Mouse (Mus musculus) left cerebral cortex, postnatal 36 days (tissue): ENCODE data around the gene Clybl. TPM values are rescaled to one million over a fixed set of nuclear protein-coding genes. Genes with fewer than 3 reads are reported as not detected.

Source experiments
- DNase-seq, 2 experiments: peaks; one replicate each; pipeline ENCODE4 v3.0.0; 2021 to 2022; ENCODE audit warnings: low spot score in 2 of 2, mixed read lengths in 1 of 2
- intact Hi-C: fragments of 180-260 bp; cut with DNase I; formaldehyde crosslinking; loops from one replicate; pipeline ENCODE4 v1.15.1; 2025
- total RNA-seq, 2 experiments: library from RNA; stranded (reverse); gene quantifications; 2 replicates each; pipeline ENCODE4 v1.2.3; 2021

Gene Clybl
- total RNA-seq: 10 to 100 TPM; 21.2 to 31.3 TPM

DNA sequence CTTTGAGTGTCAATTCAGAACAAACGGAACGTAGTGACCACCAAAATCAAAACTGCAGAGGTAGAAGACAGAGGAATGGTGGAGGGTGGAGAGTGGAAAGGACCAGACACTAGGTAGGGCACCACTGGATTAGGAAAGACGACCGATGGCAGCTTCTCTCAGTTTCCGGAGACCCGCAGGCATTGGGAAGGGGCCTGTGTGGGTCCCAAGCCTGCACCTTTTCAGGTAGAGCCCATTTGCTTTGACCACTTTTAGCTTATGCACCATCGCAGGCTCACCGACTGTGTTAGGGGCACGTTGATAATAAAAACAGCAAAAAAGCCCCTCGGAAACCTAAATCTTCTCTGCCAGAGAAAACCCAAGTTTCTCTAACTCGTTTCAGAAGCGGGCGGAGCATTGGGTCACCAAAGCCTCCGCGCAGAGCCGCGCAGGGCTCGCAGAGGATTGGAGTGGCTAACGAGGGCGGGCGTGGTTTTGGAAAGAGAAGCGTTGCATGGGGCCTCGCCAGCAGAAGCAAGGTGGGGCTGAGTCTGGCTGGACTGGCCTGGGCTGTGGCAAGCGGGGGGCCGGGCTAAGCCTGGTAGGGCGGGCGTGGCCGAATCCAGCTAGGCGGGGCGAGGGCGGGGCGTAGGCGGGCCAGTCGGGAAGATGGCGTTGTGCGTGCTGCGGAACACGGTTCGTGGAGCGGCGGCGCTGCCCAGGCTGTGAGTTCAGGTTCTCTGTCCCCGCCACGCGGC, at the start of gene Clybl:
Gene Clybl, plus strand, starts transcription at position 627 of the 737 bp plus-strand sequence.
- intact Hi-C loops: no loop called here
- peak; percentile 90 to 91 for DNase-seq

DNA sequence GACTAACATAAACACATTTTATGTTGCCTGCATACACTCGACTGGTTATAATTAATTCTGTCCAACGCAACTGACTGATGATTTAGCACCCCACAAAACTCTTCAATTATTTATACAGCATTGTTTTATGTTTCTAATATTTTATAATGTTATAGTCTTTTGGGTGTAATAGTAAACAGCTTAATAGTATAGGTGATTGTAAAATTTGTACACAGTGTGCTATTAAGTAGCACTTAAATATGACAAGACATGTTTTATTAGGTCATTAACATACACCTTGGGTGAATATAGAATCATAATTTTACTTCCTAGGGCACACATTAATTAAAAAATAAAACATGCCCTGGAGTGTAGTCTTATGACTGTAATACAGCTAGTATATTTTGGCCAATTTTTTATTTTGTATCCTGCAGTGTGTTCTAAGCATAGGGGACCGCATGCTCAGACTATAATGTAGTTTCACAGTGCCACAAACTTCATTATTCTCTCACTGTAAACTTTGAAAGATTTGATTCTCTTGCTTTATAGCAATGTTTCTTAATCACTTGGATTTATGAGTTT, 45.1 kb upstream of the Clybl start:
- no peak for DNase-seq
- intact Hi-C loops: no loop called here

DNA sequence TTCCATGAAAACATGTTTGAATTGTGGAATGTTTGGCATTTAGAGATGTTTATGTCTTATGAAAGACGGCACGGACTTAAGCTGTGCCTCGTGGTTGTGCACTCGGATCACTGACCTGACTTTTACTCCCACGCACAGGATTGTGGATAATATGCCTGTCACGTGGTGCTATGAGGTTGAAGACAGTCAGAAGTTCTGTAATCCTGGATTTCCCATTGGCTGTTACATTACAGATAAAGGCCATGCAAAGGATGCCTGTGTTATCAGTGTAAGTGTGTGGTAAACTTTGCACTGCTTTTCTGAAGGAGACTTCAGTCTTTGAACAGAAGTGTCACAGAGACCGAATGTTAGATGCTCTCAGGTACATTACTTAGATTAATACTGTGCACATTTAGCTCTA, 44.3 kb upstream of the Clybl start:
- no peak for DNase-seq
- intact Hi-C loops: no loop called here

DNA sequence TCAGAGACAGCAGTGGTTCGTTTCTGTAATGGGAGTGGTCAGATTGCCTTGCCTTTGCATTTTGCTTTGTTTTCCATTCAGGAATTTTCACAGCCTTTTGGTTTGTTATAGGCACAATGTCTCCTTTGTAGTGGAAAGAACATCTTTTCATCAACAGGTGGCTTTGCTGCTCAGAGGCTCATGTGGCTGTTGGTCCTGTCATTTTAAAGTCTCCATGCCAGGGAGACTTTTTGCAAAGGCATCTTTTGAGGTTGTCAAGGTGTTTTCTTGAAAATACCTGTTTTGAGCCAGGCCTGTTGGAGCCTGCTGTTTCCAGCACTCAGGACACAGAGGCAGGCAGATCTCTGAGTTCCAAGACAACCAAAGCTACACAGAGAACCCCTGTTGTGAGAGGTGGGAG, 41.4 kb upstream of the Clybl start:
- DNase-seq: no peak
- intact Hi-C loops: no loop called here

DNA sequence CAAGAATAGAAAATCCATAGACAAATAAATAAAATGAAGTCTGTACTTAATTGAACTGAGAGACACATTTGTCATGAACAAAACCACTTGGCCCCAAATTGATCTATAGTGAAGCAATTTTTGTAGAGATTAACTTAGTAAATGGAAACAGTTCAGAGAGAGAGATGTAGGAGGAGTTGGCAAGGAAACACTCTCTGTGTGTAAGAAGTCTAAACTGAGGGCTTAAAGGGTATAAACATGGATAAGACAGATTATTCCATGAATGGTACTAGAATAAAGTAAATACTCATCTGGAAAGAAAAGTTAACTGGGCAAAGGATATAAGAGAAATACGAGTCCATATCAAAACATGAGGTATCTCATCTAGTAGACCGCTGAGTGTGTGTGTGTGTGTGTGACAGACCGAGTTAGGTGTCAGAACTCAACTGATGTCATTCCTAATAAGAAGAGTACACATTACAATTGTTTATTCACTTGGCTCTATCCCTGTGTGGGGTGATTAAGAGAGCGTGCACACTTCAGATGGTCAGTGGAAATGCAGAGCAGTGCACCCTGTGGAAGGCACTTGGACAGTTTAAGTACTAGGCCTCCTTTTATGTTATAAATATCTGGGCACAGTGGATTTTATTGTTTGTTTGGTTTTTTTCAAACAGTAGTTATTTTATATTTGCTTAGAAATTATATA, 37.8 kb upstream of the Clybl start:
- intact Hi-C loops: no loop called here
- DNase-seq: no peak

DNA sequence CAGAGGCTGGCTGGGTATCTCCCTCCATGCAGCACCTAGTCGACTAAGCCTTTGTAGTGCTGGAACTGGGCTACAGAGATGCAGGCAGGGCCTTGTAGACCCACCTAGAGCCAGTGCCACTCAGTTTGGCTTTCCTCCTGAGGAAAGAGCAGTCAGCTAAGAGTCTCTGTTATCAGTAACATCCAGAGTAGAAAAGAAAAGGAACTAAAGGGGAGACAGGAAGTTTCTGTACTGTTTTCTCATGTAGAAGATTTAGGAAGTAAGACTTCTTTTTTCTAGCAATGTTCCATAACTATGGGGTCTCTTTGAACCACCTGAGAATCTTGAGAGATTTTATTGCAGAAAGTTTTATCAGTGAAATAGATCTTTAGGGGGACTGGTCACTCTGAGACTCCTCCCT, 36.1 kb upstream of the Clybl start:
- no peak for DNase-seq
- intact Hi-C loops: no loop called here

DNA sequence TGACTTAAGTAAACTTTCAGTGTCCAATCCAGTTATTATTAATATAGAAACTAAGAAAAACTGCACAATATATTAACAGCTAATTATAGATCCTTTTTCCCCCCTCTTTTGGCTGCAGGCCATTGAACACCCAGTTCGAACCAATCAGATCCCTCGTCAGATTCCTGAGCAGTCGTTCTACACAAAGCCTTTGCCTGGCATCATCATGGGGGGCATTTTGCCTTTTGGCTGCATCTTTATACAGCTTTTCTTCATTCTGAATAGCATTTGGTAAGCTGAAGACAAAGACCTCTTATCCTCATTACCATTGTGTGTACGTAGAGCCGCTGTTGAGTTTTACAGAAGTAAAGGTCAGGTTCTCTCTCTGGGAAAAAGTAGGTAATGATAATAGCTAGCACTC, 30.9 kb upstream of the Clybl start:
- intact Hi-C loops: no loop called here
- DNase-seq: no peak

DNA sequence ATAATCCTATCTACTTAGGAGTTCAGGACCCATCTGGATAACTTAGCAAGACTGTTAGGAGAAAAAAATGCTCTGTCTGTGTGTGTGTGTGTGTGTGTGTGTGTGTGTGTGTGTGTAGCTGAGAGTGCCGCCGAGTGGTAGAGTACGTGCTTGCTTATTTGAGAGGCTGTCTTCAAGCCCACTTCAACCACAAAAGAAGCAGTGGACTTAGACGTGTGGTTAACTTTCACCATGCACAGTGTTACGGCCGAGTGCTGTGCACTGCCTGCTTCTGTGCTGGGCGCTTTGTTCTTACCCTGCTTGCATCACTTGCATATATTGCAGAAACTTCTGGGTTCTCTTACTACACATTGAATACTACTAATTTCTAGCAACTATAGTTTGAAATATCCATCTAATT, 23.8 kb upstream of the Clybl start:
- no peak for DNase-seq
- intact Hi-C loops: no loop called here

DNA sequence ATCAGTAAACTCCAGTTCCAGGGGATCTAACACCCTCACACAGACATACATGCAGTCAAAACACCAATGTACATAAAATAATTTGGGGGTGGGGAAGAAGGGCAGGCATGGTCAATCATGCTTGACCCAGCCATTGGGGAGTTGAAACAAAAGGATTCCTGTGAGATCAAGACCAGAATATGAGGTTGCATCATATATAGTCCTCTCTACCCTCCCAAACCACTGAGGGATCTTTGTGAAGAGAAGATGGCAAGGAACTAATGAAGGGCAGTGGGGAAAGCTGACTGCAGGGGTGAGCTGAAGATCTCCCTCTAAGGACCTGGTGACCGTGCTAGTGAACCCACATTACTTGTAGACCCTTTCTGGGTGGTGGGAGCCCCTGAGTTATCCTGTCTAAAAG, 20.6 kb upstream of the Clybl start:
- no peak for DNase-seq
- intact Hi-C loops: no loop called here

DNA sequence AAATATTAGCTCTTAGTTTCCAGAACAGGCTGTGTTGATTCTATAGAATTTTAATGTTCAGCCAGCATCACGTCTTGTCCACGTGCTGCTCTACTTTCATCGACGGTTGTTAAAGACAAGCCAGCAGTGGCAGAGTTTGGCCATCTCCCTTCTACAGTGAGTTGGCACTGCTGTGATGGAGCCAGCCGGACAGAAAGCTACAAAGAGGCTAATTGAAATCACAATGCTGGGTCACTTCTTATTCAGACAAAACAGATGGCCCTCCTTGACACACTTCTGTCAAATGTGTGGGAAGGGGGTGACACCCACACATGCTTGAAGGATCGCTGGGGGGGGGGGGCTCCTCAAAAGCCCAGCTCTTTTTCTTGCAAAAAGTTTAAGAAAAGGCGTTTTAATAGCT, 12.6 kb upstream of the Clybl start:
- DNase-seq: no peak
- intact Hi-C loops: no loop called here

DNA sequence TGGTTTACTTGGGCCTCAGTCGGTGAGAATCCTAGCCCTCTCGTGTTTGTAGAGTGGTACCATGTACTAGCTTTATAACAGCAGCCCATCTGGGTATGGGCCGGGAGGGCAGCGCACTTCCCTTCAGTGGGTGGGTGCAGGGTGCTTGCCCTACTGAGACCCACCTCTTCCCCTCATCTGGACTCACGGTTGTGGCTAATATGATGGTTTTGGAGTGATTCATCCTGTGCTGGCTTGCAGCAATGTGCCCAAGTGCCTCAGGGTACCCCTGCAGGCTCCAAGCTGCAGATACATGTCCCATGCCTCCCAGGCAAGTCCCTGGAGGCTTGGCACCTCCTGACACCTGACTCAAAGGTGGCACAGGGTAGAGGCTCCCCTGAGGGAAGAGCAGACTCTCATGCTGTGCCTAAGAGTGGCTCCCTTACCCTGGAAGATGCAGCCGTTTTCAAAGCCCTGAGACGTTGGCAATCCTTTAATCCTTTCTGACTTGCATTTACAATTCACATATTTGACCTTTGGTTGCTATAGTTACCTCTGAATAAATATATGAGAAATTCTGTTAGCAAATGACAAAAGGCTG, 11.2 kb upstream of the Clybl start:
- no peak for DNase-seq
- intact Hi-C loops: no loop called here

DNA sequence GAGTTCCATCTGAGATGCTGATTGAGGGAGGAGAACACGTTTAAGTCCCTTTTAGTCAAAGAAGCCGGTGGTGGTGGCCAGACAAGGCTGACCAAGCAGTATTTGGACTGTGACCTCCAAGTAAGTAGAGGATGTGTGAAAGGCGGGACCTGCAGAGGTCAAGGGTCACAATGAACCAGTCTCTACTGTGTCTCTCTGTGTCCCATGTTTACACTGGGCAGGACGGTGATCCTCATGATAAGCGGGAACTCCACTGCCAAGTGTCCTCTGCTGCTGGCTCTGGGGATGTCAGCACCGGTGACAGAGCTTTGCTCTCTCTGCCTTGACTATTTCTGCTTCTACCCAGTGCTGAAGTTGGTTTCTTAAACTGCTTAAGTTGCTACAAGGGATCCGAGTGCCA, 10.5 kb upstream of the Clybl start:
- intact Hi-C loops: no loop called here
- DNase-seq: no peak

DNA sequence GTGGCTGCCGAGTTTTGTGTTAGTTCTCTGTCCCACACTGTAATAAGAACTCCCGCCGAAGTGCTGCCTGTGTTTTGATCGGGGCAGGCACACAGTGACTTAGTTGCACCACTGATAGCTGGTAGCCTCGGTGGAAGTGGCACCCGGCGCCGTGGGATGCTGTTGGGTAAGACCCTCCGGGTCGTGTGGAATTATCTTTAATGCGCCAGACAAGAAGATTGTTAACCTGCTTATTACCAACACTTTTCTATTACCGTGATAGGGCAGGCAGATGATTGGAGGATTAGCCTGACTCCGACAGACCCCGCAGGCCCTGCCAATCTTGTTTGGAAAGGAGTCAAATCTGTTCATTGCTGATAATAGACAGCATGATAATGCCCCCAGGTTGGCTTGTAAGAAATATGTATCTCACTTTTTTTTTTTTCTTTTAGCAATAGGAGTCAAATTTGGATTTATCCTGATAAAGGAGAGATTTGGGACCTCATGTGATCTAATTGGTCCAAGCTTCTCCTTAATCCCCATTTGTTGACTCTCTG, 5.2 kb upstream of the Clybl start:
- intact Hi-C loops: no loop called here
- DNase-seq: no peak

DNA sequence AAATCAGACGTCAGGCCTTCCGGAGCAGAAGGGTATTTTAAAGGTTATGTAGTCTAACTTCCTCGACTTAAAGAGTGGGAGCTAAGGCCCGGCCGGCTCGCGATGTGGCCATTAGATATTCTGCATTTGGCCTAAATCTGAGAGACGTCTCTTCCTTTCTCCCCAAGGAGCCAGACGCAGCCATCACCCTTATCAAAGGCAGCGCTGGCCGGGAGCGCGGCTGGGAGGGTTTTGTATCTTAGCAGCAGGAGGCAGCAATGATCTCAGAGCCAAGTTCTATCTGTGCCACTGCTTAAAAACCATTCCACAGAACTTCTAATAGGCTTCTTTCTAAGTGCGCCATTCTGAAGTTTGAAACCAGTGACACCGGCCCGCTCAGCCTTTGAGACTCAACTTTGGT, 2.2 kb upstream of the Clybl start:
- intact Hi-C loops: no loop called here
- no peak for DNase-seq

DNA sequence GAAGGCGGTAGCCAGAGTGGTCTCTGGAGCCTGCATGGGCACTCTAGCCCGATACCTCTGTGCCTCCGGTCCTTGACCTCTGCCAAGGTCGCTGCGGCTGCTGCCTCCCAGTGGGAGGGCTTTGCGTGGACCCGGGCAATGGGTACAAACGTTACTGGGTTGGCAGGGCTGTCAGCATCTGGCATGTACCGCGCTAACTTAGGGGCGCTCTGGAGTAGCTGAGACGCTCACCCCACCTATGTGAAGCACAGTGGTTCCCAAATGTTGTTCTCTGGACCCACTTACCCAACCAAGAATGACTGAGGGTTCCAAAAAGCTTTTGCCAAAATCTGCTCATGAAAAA, 282 bp downstream of the Clybl start:
- no peak for DNase-seq
- intact Hi-C loops: no loop called here

DNA sequence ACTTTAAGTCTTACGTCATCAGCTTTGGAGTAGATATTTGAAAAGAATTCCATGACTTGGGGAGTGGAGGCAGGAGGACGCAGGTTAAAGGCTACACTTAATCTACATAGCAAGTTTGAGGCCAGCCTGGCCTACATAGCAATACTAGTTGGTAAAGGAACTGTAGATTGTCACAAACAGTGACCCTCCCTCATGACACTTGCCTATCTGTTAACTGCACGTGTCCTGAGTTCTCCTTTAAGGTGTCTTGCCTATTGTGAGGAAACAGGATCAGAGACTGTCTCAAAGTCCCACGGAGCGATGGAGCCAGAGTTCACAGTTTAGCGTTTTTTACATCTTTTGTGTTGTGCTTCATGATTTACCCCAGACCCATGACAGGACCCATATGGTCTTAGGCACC, 716 bp downstream of the Clybl start:
- DNase-seq: no peak
- intact Hi-C loops: no loop called here

DNA sequence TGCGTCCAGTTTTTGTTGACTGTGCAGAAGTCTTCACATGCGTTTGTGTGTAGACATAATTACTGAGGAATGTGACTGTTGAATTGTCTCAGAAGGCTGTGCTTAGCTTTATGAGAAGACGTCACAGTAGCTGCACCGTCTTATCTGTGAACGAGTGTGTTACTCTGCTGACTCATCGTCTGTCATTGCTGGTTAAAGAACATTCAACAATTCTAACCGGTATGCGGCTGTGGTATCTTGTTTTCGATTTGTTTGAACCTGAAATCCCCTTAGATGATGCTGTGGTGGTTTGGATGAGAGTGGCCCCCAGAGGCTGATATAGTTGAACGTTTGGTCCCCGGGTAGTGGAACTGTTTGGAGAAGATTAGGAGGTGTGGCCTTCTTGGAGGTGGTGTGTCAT, 2.5 kb downstream of the Clybl start:
- intact Hi-C loops: no loop called here
- no peak for DNase-seq

DNA sequence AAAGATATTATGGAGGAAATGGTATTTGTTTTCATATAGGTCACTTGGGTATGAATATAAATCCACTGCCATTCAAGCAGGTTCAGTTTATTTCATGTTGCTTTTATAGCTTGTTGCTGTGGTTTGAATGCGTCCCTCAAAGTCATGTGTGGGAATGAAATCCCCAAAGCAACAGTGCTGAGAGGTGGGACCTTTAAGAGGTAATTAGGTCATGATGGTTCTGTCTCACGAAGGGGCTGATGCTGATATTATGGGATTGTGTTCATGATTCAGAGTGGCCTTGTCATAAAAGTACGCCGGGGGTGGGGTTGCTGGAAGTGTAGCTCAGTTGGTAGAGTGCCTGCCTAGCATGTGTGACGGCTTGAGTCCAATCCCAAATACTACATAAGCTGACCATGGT, 6.7 kb downstream of the Clybl start:
- intact Hi-C loops: no loop called here
- no peak for DNase-seq

DNA sequence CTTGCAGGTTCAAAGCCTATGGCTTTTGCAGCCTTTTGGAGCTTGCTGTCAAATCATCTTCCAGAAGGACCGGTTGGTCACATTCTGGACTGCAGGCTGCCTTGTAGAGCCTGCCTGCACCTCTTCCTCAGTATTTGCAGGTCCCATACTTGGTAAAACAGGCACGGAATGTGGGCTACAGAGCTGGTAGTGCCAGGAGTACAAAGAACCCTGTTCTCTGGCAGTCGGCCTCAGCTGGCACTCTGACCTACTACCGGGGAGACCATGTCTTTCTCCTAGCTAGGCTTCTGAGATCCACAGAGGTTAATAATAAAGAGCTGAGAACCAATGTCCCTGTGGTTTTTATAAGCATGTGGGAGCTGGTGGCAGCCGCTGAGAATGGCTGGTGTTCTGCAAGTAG, 8.4 kb downstream of the Clybl start:
- intact Hi-C loops: no loop called here
- no peak for DNase-seq

DNA sequence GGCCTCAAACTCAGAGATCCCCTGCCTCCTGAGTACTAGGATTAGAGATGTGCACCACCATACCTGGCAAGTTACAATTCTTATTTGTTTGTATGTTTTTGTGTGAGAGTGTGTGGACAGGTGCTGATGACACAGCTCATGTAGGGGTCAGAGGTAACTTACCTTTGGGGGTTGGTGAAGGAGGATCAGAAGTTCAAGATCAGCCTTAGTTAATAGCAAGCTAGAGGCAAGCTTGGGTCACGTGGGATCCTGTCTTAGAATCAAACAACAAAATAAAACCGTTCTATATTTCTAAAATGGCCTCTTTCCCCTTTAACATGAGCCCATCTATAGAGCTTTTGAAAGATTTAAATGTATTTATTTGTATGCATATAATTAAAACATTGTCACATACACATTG, 9.0 kb downstream of the Clybl start:
- no peak for DNase-seq
- intact Hi-C loops: no loop called here

DNA sequence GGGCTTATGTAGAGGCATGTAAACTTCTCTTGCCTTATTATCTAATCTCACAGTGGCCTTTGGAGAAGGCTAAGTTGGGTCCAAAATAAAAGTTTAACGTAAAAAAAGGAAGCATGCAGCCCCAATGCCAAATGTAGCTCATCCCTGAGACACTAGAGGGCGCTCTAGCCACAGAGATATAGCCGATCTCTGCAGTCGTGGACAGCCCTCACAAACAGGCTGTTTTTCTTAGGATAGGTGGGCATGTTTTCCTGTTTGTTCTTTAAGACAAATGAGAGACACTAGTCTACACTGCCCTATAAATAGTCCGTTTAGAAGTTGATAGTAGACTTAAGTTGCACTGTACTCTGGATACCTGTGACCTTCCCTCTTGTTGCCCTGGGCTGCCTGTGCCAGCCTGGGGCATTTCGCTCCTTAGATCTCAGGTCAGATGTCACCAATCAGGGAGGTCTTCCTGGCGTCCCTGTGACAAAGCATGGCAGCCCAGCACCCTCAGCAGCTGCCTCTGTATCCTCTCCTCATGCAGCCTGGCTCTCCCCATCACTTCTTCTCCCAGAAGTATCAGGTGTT, 9.5 kb downstream of the Clybl start:
- intact Hi-C loops: no loop called here
- peak; percentile 18 to 31 for DNase-seq
